ENCODE assay signal across 17 mouse cellular contexts in genomic region chr13:100962811-100963540, GRCm38 (mm10).
DNase-seq lines count a peak whose midpoint lies in the region; ATAC-seq lines count a peak whose summit lies in the region.
"Had no signal": no experiment of that assay in that cellular context is flagged by ENCODE, and none has a peak within 500 bp of the region (broad histone marks: within the 10 kb centered on the region; RNA-seq: fewer than 3 reads in every experiment).

No protein-coding gene starts in this region.

- 61% methylated on average over 4 of the region's 4 CpGs for WGBS in forebrain, embryonic 13.5 days
- 74% methylated on average over 4 of the region's 4 CpGs for WGBS in forebrain, embryonic 12.5 days

- H3K4me1 ChIP-seq in forebrain, embryonic 13.5 days = 0 out of 2 replicates have a peak, but pooled peaks cover 14% of the 10 kb centered on the region
- no peaks in the 10 kb centered on the region for H3K4me1 ChIP-seq in forebrain, embryonic 12.5 days
- H3K4me1 ChIP-seq: heart, embryonic 12.5 days; limb, embryonic 10.5 days; liver, embryonic 15.5 days had no signal

- H3K36me3 ChIP-seq in forebrain, embryonic 13.5 days (ENCODE audit: poor library complexity, severe bottlenecking) = no peaks in the 10 kb centered on the region
- H3K36me3 ChIP-seq in forebrain, embryonic 12.5 days (replicated peaks) = no peaks in the 10 kb centered on the region
- H3K36me3 ChIP-seq: heart, embryonic 12.5 days; limb, embryonic 10.5 days; liver, embryonic 15.5 days had no signal

- H3K9ac ChIP-seq in forebrain, embryonic 13.5 days = no peak overlapping the region
- no peak overlapping the region for H3K9ac ChIP-seq in forebrain, embryonic 12.5 days
- H3K9ac ChIP-seq: heart, embryonic 12.5 days; hindbrain, embryonic 14.5 days; liver, embryonic 15.5 days had no signal

- no peak overlapping the region for H3K4me2 ChIP-seq in forebrain, embryonic 13.5 days
- no peak overlapping the region for H3K4me2 ChIP-seq in forebrain, embryonic 12.5 days
- H3K4me2 ChIP-seq: heart, embryonic 12.5 days; hindbrain, embryonic 14.5 days; liver, embryonic 15.5 days had no signal

- peak; percentile 17 for DNase-seq in kidney, adult 9 months
- no peak for DNase-seq in kidney, adult 18-20 months
- DNase-seq in Muller cell, postnatal 12 days (ENCODE audit: inconsistent ontology term) = peak; percentile 57
- peak; percentile 67 for DNase-seq in layer of hippocampus, adult 11-12 months (ENCODE audit: low spot score)
- DNase-seq in spleen, adult 12 weeks (ENCODE audit: low spot score) = no peak
- DNase-seq in heart, postnatal 4 days = no peak
- DNase-seq: adrenal gland, postnatal 25 days; gastrocnemius, postnatal 14 days; kidney, postnatal 25 days; lung, postnatal 14 days; thymus, postnatal 25 days had no signal

- no peaks in the 10 kb centered on the region for H3K27me3 ChIP-seq in forebrain, embryonic 13.5 days
- H3K27me3 ChIP-seq in forebrain, embryonic 12.5 days = no peaks in the 10 kb centered on the region
- H3K27me3 ChIP-seq: heart, embryonic 12.5 days; liver, embryonic 15.5 days had no signal

- no peak overlapping the region; the same call in 1 of the 2 replicates for H3K27ac ChIP-seq in forebrain, embryonic 13.5 days
- H3K27ac ChIP-seq in forebrain, embryonic 12.5 days = no peak overlapping the region
- H3K27ac ChIP-seq: hindbrain, embryonic 14.5 days; limb, embryonic 10.5 days; liver, embryonic 15.5 days had no signal

- no peaks in the 10 kb centered on the region for H3K9me3 ChIP-seq in forebrain, embryonic 13.5 days (replicated peaks)
- H3K9me3 ChIP-seq in forebrain, embryonic 12.5 days = no peaks in the 10 kb centered on the region
- H3K9me3 ChIP-seq: heart, embryonic 12.5 days; limb, embryonic 10.5 days; liver, embryonic 15.5 days had no signal

- no peak overlapping the region for H3K4me3 ChIP-seq in forebrain, embryonic 13.5 days
- H3K4me3 ChIP-seq in forebrain, embryonic 12.5 days (replicated peaks) = no peak overlapping the region
- H3K4me3 ChIP-seq: heart, embryonic 12.5 days; limb, embryonic 10.5 days; liver, embryonic 15.5 days had no signal

- peak; percentile 90 for ATAC-seq in forebrain, embryonic 13.5 days
- ATAC-seq in forebrain, embryonic 12.5 days (ENCODE audit: low FRiP score) = no peak

Comparison
In these comparisons a context has a peak if more than half of its experiments do, and no peak if none do; other contexts are left out.
1. DNase-seq: peak in kidney, adult 9 months (single experiment), Muller cell, postnatal 12 days (single experiment) and layer of hippocampus, adult 11-12 months (single experiment); none in kidney, adult 18-20 months (single experiment), spleen, adult 12 weeks (single experiment) and heart, postnatal 4 days (single experiment).